Mouse (Mus musculus): ENCODE measurements at regions not wholly inside any gene's neighbourhood (a gene's known extent, or its start where the extent isn't known, plus 50 kb on each side); places are given as distances from the start of the nearest gene placed in this dataset.
A peak's percentile ranks its signal among the peaks of the same experiment; 100 is the strongest.

GRCm38 (mm10) chr1:88911724-88912123, 158.5 kb upstream of the Sh3bp4 start:
- Histone ChIP-seq H3K27me3 (ENCODE audit: insufficient read depth, poor library complexity, severe bottlenecking) (no peaks in the 10 kb centered on the region), H3K36me3 (no peaks in the 10 kb centered on the region), H3K9me3 (peaks cover 9% of the 10 kb centered on the region; the same call in 1 of the 2 replicates), H3K4me3 (no peak overlapping the region), H3K27ac (no peak overlapping the region), H3K4me1 (replicated peaks) (peaks cover 20% of the 10 kb centered on the region)
- 77% methylated on average over 5 of the region's 5 CpGs for WGBS
- no peak for DNase-seq (ENCODE audit: low spot score)

- no peak for DNase-seq (ENCODE audit: low spot score)
- 81% methylated on average over 4 of the region's 4 CpGs for WGBS
- H3K36me3 ChIP-seq = no peaks in the 10 kb centered on the region
- H3K27me3 ChIP-seq (ENCODE audit: insufficient read depth, poor library complexity, severe bottlenecking) = no peaks in the 10 kb centered on the region
- no peak overlapping the region for H3K27ac ChIP-seq
- H3K4me1 ChIP-seq (replicated peaks) = peaks cover 7% of the 10 kb centered on the region; the same call in 1 of the 2 replicates
- peaks cover 16% of the 10 kb centered on the region; the same call in 1 of the 2 replicates for H3K9me3 ChIP-seq
- H3K4me3 ChIP-seq = no peak overlapping the region
Measured at GRCm38 (mm10) chr1:88916531-88917050, 153.6 kb upstream of the Sh3bp4 start.

GRCm38 (mm10) chr1:88921401-88921800, 148.8 kb upstream of the Sh3bp4 start:
- H3K27ac ChIP-seq = no peak overlapping the region
- H3K9me3 ChIP-seq = 0 out of 2 replicates have a peak, but pooled peaks cover 7% of the 10 kb centered on the region
- DNase-seq (ENCODE audit: low spot score) = no peak
- WGBS = 76% methylated on average over 2 of the region's 2 CpGs
- H3K27me3 ChIP-seq (ENCODE audit: insufficient read depth, poor library complexity, severe bottlenecking) = no peaks in the 10 kb centered on the region
- H3K4me3 ChIP-seq = no peak overlapping the region
- H3K4me1 ChIP-seq (replicated peaks) = peaks cover 20% of the 10 kb centered on the region
- H3K36me3 ChIP-seq = no peaks in the 10 kb centered on the region

GRCm38 (mm10) chr1:88923791-88924581, 146.2 kb upstream of the Sh3bp4 start:
- H3K36me3 ChIP-seq = no peaks in the 10 kb centered on the region
- no peak overlapping the region for H3K4me3 ChIP-seq
- H3K4me1 ChIP-seq (replicated peaks) = peaks cover 15% of the 10 kb centered on the region
- H3K9me3 ChIP-seq = 0 out of 2 replicates have a peak, but pooled peaks cover 4% of the 10 kb centered on the region
- DNase-seq (ENCODE audit: low spot score) = peak; percentile 44
- H3K27me3 ChIP-seq (ENCODE audit: insufficient read depth, poor library complexity, severe bottlenecking) = no peaks in the 10 kb centered on the region
- peak overlapping the region; percentile 80 for H3K27ac ChIP-seq
- 61% methylated on average over 7 of the region's 7 CpGs for WGBS

DNA sequence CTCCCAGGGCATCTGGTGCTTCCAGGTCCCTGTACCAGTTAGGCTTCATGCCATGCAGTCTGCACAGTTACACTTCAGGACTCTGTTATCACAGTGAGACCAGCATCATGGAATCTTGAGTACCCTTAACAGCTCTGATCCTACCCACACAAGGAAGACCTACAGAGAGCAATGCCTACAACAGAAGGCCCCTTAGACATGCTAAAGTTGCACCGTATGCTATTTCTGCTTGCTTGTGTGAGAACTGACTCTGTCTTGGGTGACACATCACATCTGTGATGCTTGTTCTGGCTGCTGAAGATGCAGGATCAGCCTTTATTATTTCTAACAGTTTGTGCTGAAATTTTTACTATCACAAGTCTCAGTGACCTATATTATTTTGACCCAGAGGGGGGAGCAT, 135.0 kb upstream of the Sh3bp4 start:
- no peak overlapping the region for H3K4me3 ChIP-seq
- H3K4me1 ChIP-seq (replicated peaks) = peaks cover 23% of the 10 kb centered on the region
- H3K27me3 ChIP-seq (ENCODE audit: insufficient read depth, poor library complexity, severe bottlenecking) = no peaks in the 10 kb centered on the region
- no peak overlapping the region for H3K27ac ChIP-seq
- H3K36me3 ChIP-seq = no peaks in the 10 kb centered on the region
- H3K9me3 ChIP-seq = 0 out of 2 replicates have a peak, but pooled peaks cover 12% of the 10 kb centered on the region
- WGBS = 95% methylated on average over 1 of the region's 1 CpGs
- no peak for DNase-seq (ENCODE audit: low spot score)

- peaks cover 23% of the 10 kb centered on the region for H3K4me1 ChIP-seq (replicated peaks)
- H3K36me3 ChIP-seq = no peaks in the 10 kb centered on the region
- no peak overlapping the region for H3K4me3 ChIP-seq
- H3K9me3 ChIP-seq = 0 out of 2 replicates have a peak, but pooled peaks cover 12% of the 10 kb centered on the region
- no peak for DNase-seq (ENCODE audit: low spot score)
- H3K27me3 ChIP-seq (ENCODE audit: insufficient read depth, poor library complexity, severe bottlenecking) = no peaks in the 10 kb centered on the region
- H3K27ac ChIP-seq = no peak overlapping the region
- 82% methylated on average over 3 of the region's 3 CpGs for WGBS
Measured at GRCm38 (mm10) chr1:88935779-88936178, 134.4 kb upstream of the Sh3bp4 start.

DNA sequence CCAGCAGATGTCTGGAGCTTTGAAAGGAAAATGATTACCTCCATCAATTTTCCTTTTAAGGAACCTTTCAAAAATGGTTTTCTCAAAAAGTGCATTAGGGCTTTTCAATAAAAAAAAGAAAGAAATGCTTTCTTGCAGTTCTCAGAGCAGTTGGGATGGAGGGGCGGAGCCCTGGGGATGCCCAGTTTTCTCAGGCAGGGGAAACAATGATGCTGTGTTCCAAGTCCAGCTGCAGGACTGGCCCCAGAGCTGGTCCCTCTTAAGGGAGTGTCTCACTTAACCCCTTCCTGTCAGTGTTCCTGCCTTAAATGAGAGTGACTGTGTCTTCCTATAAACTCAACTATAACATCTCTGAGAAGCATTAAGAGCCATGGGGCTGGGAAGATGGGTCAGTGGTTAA, 132.9 kb upstream of the Sh3bp4 start:
- Histone ChIP-seq H3K27me3 (ENCODE audit: insufficient read depth, poor library complexity, severe bottlenecking) (no peaks in the 10 kb centered on the region), H3K9me3 (0 out of 2 replicates have a peak, but pooled peaks cover 10% of the 10 kb centered on the region), H3K27ac (peak overlapping the region; percentile 60; the same call in 1 of the 2 replicates), H3K4me1 (replicated peaks) (peaks cover 23% of the 10 kb centered on the region), H3K4me3 (no peak overlapping the region), H3K36me3 (no peaks in the 10 kb centered on the region)
- no peak for DNase-seq (ENCODE audit: low spot score)
- 73% methylated on average over 1 of the region's 1 CpGs for WGBS

DNA sequence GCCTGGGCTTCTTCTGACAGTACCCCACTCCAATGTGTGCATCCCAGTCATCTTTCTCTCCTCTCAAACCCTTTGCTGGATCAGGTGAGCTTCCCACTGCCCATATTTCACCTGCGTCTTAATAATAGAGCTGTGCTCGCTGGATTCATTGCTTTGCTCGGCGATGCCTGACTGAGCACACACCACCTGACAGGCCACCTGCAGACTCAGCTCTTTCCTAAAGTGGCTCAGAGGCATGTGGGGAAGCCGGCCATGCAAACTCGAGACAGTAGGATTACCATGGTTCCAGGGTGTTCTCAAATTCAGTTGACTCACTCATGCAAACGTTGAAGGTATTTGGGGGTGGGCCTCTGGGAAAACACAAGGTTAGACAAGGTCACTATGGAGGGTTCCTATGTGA, 131.8 kb upstream of the Sh3bp4 start:
- Histone ChIP-seq H3K27me3 (ENCODE audit: insufficient read depth, poor library complexity, severe bottlenecking) (no peaks in the 10 kb centered on the region), H3K36me3 (no peaks in the 10 kb centered on the region), H3K27ac (0 out of 2 replicates have a peak overlapping the region, but pooled peaks have one; percentile 41), H3K4me1 (replicated peaks) (peaks cover 23% of the 10 kb centered on the region), H3K4me3 (no peak overlapping the region), H3K9me3 (0 out of 2 replicates have a peak, but pooled peaks cover 10% of the 10 kb centered on the region)
- WGBS = 73% methylated on average over 7 of the region's 7 CpGs
- no peak for DNase-seq (ENCODE audit: low spot score)

GRCm38 (mm10) chr1:88943039-88943438, 127.2 kb upstream of the Sh3bp4 start:
- Histone ChIP-seq H3K27me3 (ENCODE audit: insufficient read depth, poor library complexity, severe bottlenecking) (no peaks in the 10 kb centered on the region), H3K4me1 (replicated peaks) (peaks cover 11% of the 10 kb centered on the region; the same call in 1 of the 2 replicates), H3K4me3 (no peak overlapping the region), H3K27ac (no peak overlapping the region), H3K9me3 (peaks cover 1% of the 10 kb centered on the region; the same call in 1 of the 2 replicates), H3K36me3 (no peaks in the 10 kb centered on the region)
- WGBS = 83% methylated on average over 8 of the region's 8 CpGs
- no peak for DNase-seq (ENCODE audit: low spot score)

- Histone ChIP-seq H3K36me3 (no peaks in the 10 kb centered on the region), H3K27ac (no peak overlapping the region), H3K9me3 (peaks cover 13% of the 10 kb centered on the region), H3K27me3 (ENCODE audit: insufficient read depth, poor library complexity, severe bottlenecking) (no peaks in the 10 kb centered on the region), H3K4me1 (replicated peaks) (no peaks in the 10 kb centered on the region), H3K4me3 (no peak overlapping the region)
- no peak for DNase-seq (ENCODE audit: low spot score)
- WGBS = 87% methylated on average over 10 of the region's 10 CpGs
Measured at GRCm38 (mm10) chr1:88945868-88946267, 124.3 kb upstream of the Sh3bp4 start.

- WGBS = 92% methylated on average over 8 of the region's 8 CpGs
- Histone ChIP-seq H3K4me1 (replicated peaks) (no peaks in the 10 kb centered on the region), H3K27me3 (ENCODE audit: insufficient read depth, poor library complexity, severe bottlenecking) (no peaks in the 10 kb centered on the region), H3K27ac (no peak overlapping the region), H3K9me3 (peaks cover 13% of the 10 kb centered on the region), H3K4me3 (no peak overlapping the region), H3K36me3 (no peaks in the 10 kb centered on the region)
- no peak for DNase-seq (ENCODE audit: low spot score)
Measured at GRCm38 (mm10) chr1:88946374-88946773, 123.8 kb upstream of the Sh3bp4 start.

- Histone ChIP-seq H3K4me3 (no peak overlapping the region), H3K9me3 (peaks cover 13% of the 10 kb centered on the region), H3K4me1 (replicated peaks) (no peaks in the 10 kb centered on the region), H3K36me3 (no peaks in the 10 kb centered on the region), H3K27ac (no peak overlapping the region), H3K27me3 (ENCODE audit: insufficient read depth, poor library complexity, severe bottlenecking) (no peaks in the 10 kb centered on the region)
- no peak for DNase-seq (ENCODE audit: low spot score)
- 77% methylated on average over 1 of the region's 1 CpGs for WGBS
Measured at GRCm38 (mm10) chr1:88949911-88950310, 120.3 kb upstream of the Sh3bp4 start.

- Histone ChIP-seq H3K4me3 (no peak overlapping the region), H3K27ac (no peak overlapping the region), H3K36me3 (no peaks in the 10 kb centered on the region), H3K9me3 (peaks cover 7% of the 10 kb centered on the region), H3K4me1 (replicated peaks) (peaks cover 16% of the 10 kb centered on the region), H3K27me3 (ENCODE audit: insufficient read depth, poor library complexity, severe bottlenecking) (no peaks in the 10 kb centered on the region)
- WGBS = 87% methylated on average over 4 of the region's 4 CpGs
- DNase-seq (ENCODE audit: low spot score) = no peak
Measured at GRCm38 (mm10) chr1:88953516-88953915, 116.7 kb upstream of the Sh3bp4 start.

Data from hindbrain, embryonic 10.5 days (tissue).